Mouse (Mus musculus) spleen, adult 2 months (tissue): ENCODE data around the gene Msantd2.

ENCODE experiments used
- CTCF ChIP-seq: fragments of 200-500 bp; IDR thresholded peaks from 2 replicates; pipeline ENCODE4 v1.5.1; 2011; ENCODE audit warnings: mild to moderate bottlenecking, inconsistent platforms; ENCODE audit not compliant: insufficient read depth, insufficient read length, insufficient replicate concordance; ENCODE audit errors: extremely low read depth
- POLR2A ChIP-seq: fragments of 200-500 bp; IDR thresholded peaks from 2 replicates; pipeline ENCODE4 v1.6.1; 2011; ENCODE audit warnings: low read depth, low read length, inconsistent platforms

DNA sequence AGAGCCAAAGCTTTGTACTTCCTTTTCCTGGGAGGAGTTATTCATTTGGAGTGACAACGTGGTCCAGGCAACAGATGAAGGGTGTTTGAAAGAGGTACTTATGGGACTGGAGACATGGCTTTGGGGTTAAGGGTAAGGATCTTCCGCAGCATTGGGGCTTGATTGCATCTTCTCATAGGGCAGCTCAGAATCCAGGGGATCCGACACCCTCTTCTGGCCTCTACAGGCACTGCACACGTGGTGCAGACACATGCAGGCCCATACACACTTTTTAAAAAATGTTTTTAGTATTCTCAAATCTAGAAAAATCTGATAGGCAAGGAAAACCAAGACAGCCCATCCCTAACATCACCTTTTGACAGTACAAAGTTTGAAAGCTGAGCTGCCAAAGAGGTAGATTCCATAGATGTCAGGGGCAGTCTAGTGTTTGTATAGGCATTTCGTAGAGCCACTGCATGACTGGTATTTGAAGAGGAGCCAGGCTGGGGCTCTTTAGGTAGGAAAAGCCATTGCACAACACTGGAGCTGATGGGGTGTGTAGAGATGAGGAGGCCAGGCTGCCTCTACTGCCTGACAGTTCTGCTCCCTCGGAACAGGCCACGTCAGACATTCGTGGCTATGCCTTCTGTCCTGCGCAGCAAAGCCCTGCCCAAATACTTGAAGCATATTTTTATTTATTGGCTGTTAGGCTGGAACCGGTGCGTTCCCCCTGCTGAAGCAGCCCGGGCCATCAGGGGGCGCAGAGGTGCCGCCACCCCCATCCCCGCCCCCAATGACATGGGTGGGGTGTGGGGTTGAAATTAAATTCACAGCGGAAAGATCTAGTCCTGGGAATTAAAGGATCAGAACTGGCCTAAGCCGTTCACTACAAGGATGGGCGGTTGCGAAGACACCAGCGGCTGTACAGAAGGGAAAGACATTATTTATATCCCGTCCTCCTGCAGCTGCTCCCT is 37.6 kb downstream of the Msantd2 start:
- TF ChIP-seq CTCF (0 out of 2 replicates have a peak, but pooled peaks have one; percentile 2), POLR2A (no peak)
